Mouse (Mus musculus) cortical plate, adult 2 months (tissue): ENCODE results near the gene Cwf19l1.

Experiments used
- CTCF ChIP-seq: fragments of 200-500 bp; IDR thresholded peaks from 2 replicates; pipeline ENCODE4 v1.5.1; 2011; ENCODE audit warnings: mild to moderate bottlenecking, control low read depth, low read length; ENCODE audit not compliant: insufficient read depth; ENCODE audit errors: extremely low read depth
- POLR2A ChIP-seq: fragments of 200-500 bp; IDR thresholded peaks from 2 replicates; pipeline ENCODE4 v1.6.1; 2011; ENCODE audit warnings: mild to moderate bottlenecking, low read length, control low read depth; ENCODE audit not compliant: insufficient read depth; ENCODE audit errors: extremely low read depth

- TF ChIP-seq POLR2A: no peak
- TF ChIP-seq CTCF: no peak
Observed at GRCm38 (mm10) chr19:44159386-44159785, 23.7 kb upstream of the Cwf19l1 start.
